Mouse (Mus musculus): ENCODE results near the gene Pde4d. TPM values are rescaled to one million over a fixed set of nuclear protein-coding genes. Genes with fewer than 3 reads are reported as not detected.

Gene Pde4d
- total RNA-seq, 2 experiments from 2014 or later, result 103 to 116 TPM

DNA sequence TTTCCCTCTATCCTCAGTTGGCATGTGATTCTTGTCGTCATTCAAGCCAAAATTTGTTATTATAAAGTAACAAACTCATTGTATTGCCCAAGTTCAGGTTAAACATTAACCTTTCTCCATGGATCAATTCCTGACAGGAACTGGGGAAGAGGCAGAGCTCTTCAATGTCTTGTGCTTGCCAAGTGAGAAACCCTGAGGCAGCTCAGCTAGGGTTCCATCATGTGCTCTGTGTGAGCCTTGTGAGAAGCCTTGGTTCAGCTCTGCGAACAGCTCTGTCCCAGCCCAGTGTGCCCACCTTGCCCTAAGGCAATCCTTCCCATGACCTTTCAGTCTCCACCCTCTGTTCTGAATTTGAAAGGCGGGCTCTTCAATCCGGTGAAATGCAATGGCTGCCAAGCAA lies 1150.0 kb downstream of the Pde4d start:
- DNase-seq (ENCODE audit: low spot score in 2 of 2), result no peak
- intact Hi-C loops (cut with DNase I), result loop anchor here (10.0 kb wide), 1 partner anchor 155 kb away; no protein-coding TSS in a partner anchor

GRCm38 (mm10) chr13:109604017-109604416 lies 1154.3 kb downstream of the Pde4d start:
- intact Hi-C loops (cut with DNase I), result loop anchor here (2.0 to 10.0 kb wide), 2 partner anchors 159 to 373 kb away; no protein-coding TSS in a partner anchor
- no peak for DNase-seq (ENCODE audit: low spot score in 2 of 2)

- no peak for DNase-seq (ENCODE audit: low spot score in 2 of 2)
- intact Hi-C loops (cut with DNase I), result loop anchor here (2.0 to 10.0 kb wide), 4 partner anchors 48 to 374 kb away; no protein-coding TSS in a partner anchor
Measured at GRCm38 (mm10) chr13:109605140-109605539, 1155.4 kb downstream of the Pde4d start.

DNA sequence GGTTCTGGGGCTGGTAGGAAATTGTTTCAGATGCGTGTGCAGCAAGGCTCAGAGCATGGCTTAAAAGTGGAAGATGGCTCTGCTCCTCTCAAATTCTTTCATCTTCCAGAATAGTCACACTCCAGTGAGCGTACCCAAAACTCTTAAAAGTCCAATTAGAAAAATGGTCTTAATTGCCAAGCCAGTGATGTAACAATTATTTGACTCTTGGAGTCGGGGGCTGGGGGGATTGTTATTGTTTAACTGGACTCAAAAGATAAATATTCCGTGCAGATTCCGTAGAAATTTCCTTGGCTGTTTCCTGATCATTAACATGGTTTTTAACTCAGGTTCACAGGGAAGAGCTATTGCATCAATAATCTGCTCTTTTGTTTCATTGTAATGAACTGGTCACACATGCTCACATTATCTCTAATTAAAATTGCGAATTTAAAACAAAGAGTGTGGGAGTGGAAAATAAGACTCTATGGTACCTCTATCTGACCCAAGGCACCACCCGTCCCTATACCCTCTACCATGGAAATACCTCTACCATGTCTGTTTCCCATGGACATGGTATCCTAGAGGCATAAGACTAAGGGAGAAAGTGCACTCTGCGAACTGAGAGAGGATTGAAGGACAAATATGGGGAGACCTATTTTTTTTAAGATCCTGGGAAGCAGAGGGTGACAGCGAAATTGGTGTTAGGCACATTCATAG lies 1159.5 kb downstream of the Pde4d start:
- intact Hi-C loops (cut with DNase I), result loop anchor here (5.0 to 10.0 kb wide), 3 partner anchors 52 to 267 kb away; no protein-coding TSS in a partner anchor
- no peak for DNase-seq (ENCODE audit: low spot score in 2 of 2)

DNA sequence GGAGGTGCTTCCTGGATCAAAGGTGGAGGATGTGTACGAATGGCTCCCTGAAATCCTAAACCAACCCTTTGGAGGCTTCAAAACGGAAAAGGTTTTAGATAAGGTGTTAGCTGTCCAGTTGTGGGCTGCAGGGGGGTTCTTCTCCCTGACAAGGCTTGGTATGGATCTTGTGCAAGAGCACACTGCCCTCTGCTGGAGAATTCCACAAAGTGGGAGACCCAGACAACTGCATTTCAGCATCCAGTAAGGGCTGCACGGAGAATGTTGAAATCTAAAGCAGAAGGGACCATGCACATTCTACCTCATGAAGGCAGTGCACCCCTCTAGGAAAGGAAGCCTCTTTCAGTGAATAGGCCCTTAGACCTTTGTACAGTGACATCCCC lies 1160.0 kb downstream of the Pde4d start:
- intact Hi-C loops (cut with DNase I), result loop anchor here (5.0 to 10.0 kb wide), 4 partner anchors 52 to 295 kb away; no protein-coding TSS in a partner anchor
- peak; percentile 77 to 78 for DNase-seq (ENCODE audit: low spot score in 2 of 2)

DNA sequence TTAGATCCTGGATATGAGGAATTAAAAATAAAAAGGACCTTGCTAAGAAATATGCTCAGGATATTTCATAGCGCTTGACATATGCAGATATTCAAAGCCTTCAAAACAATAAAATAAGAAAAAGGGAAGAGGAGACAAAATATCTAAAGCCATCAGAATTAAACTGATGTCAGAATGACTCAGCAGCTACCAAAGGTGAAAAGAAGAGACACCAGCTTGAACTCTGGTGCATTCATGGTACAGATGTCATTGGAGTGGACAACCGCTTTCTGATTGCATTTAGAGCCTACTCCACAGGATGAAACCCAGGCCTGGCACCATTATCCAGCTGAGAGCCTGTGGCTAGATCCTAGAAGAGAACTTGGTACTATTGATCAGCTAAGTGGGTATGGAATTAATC lies 1161.0 kb downstream of the Pde4d start:
- no peak for DNase-seq (ENCODE audit: low spot score in 2 of 2)
- intact Hi-C loops (cut with DNase I), result loop anchor here (10.0 kb wide), 1 partner anchor 294 kb away; no protein-coding TSS in a partner anchor

DNA sequence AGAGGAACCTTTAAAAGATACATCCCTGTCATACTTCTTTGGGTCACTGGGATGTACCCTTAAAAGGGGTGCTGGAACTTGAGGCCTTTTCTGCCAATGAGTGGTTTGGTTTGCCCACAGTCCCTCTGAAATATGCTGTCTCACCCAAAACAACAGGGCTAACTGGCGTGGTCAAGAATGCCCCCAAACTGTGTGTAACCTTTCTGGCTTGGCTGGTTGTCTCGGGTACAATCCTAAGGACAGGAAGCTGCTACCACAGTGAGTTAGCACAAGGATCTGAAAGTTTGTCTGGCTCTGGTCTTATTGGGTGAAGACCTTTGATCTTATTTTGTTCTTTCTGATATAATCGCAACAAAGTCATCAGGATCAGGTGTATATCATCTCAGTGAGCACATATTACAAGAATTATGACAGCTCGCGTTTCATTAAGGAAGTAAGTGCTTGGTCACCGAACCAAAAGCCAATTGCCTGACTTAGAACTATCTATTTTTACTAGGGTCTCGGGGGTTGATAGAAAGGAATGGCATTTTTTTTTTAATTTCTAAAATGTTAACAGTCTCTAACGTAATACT lies 1165.6 kb downstream of the Pde4d start:
- no peak for DNase-seq (ENCODE audit: low spot score in 2 of 2)
- intact Hi-C loops (cut with DNase I), result loop anchor here (5.0 to 10.0 kb wide), 3 partner anchors 72 to 290 kb away; no protein-coding TSS in a partner anchor

DNA sequence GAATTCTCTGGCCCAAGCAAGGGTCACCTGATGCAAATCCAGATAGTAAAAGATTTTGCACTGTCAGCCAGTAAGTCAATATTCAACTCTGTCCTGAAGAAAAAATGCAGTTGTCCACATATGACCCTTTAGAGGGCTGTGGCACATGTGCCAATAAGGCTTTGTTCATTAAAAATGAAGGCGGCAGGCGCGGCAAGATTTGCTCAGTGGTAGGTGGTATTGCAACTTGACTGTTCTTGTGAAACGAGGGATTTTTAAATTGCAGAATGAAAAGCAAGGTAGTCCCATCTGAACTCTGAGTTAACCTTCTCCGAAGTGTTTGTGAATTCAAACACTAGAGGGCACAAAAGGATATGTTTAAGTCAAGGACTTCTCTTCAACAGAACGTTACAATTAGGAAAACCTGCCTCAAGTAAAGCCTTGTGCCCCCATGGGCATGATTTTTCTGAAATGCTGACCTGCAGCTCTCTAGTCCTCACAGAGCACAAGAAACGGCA lies 1166.1 kb downstream of the Pde4d start:
- peak; percentile 15 to 31 for DNase-seq (ENCODE audit: low spot score in 2 of 2)
- intact Hi-C loops (cut with DNase I), result loop anchor here (2.0 to 10.0 kb wide), 4 partner anchors 71 to 289 kb away; no protein-coding TSS in a partner anchor

- intact Hi-C loops (cut with DNase I), result loop anchor here (5.0 to 10.0 kb wide), 3 partner anchors 68 to 286 kb away; no protein-coding TSS in a partner anchor
- DNase-seq (ENCODE audit: low spot score in 2 of 2), result no peak
Measured at GRCm38 (mm10) chr13:109619158-109619657, 1169.5 kb downstream of the Pde4d start.

- intact Hi-C loops (cut with DNase I), result no loop called here
- no peak for DNase-seq (ENCODE audit: low spot score in 2 of 2)
Measured at GRCm38 (mm10) chr13:109622207-109622606, 1172.5 kb downstream of the Pde4d start.

- intact Hi-C loops (cut with DNase I), result no loop called here
Measured at GRCm38 (mm10) chr13:109623201-109623600, 1173.5 kb downstream of the Pde4d start.

DNA sequence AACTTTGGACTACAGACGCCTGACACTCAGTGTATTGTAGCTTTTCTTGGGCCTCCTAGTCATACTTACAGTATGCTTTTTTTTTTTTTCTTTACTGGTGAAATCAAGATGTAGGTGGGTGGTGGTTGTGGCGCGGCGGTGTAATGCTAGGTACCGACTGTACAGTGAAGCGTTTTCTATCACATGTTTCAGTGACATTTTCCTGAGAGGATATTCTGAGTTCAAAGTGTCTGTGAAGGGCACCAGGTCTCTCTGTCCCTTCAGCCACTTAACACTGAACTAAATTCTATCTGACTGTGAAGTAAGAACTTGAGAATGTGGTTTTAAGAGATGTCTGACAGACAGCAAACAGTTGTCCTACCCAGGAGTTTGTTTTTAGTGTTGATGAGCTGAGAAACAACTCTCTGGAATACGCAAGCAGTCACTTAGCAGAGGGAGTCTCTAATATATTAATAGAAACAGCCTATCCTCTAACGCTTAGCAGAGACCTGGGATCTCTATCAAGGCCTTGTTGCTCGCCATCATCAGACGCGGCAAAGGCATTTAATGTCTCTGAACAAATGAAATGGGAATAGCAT lies 1175.1 kb downstream of the Pde4d start:
- intact Hi-C loops (cut with DNase I), result no loop called here
- DNase-seq (ENCODE audit: low spot score in 2 of 2), result no peak

More at GRCm38 (mm10) chr13:109623201-109623600, 1173.5 kb downstream of the Pde4d start:
- no peak for DNase-seq (ENCODE audit: low spot score in 2 of 2)

DNA sequence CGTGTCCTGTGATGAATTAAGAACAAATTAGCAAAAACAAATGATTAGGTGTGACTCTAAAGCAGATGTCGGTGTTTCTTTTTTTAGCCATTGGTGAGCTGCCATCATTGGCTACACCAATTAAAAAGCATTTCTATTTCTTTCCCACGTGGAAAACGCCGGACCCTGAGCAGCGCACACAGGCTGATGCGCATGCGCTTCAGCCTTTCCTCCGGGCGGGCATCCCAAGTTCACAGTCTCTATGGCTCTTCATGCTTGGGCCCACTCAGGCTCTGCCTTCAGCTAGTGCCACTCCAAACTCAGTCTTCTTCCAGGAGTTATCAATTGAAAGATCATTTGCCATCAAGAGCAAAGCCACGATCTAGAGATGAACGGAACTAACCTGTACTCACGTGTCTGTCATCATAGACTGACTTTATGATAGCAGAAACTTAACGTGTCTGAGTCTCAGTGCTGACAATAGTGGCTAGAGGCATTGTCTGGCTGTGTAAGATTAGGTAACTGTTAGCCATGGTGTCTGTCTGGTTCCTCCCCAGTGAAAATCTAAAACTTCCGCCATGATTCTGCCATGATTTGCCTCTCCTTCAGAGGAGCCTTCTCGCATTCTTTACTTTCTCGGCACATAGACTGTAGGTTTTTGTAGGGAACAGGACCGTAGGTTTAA lies 1175.8 kb downstream of the Pde4d start:
- DNase-seq (ENCODE audit: low spot score in 2 of 2), result no peak
- intact Hi-C loops (cut with DNase I), result no loop called here

GRCm38 (mm10) chr13:109627265-109627664 lies 1177.5 kb downstream of the Pde4d start:
- no peak for DNase-seq (ENCODE audit: low spot score in 2 of 2)
- intact Hi-C loops (cut with DNase I), result no loop called here

GRCm38 (mm10) chr13:109628606-109629005 lies 1178.9 kb downstream of the Pde4d start:
- intact Hi-C loops (cut with DNase I), result no loop called here
- no peak for DNase-seq (ENCODE audit: low spot score in 2 of 2)

DNA sequence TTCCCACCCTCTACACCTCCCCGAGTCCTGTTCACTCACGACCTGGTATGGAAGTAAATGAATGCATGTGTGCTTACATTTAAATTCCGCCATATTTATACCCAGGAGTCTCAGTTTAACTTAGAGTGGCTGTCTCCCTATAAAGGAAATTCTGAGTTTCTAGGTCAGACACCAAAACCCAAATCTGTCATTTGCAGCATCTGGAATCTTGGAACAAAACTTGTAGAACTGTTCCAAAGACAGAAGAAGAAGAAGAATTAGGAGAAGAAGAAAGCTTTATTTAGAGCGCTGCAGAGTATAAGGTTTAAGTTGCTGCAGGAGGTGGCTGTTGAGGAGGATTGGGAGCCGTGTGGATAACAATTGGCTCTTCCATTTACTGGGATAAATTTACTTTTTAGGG lies 1179.5 kb downstream of the Pde4d start:
- DNase-seq (ENCODE audit: low spot score in 2 of 2), result no peak

GRCm38 (mm10) chr13:109631399-109632026 lies 1181.8 kb downstream of the Pde4d start:
- intact Hi-C loops (cut with DNase I), result no loop called here
- no peak for DNase-seq (ENCODE audit: low spot score in 2 of 2)

More for the DNA sequence above, 1179.5 kb downstream of the Pde4d start:
- intact Hi-C loops (cut with DNase I), result no loop called here

GRCm38 (mm10) chr13:109632387-109633036 lies 1182.8 kb downstream of the Pde4d start:
- intact Hi-C loops (cut with DNase I), result no loop called here
- DNase-seq (ENCODE audit: low spot score in 2 of 2), result no peak
